Mouse (Mus musculus): ENCODE results near the gene Tpt1.
"Not testable (repeated sequence)": the region's sequence is repeated elsewhere in the genome, so short reads cannot be mapped to it uniquely, and the experiment has no call there.

Gene Tpt1

DNA sequence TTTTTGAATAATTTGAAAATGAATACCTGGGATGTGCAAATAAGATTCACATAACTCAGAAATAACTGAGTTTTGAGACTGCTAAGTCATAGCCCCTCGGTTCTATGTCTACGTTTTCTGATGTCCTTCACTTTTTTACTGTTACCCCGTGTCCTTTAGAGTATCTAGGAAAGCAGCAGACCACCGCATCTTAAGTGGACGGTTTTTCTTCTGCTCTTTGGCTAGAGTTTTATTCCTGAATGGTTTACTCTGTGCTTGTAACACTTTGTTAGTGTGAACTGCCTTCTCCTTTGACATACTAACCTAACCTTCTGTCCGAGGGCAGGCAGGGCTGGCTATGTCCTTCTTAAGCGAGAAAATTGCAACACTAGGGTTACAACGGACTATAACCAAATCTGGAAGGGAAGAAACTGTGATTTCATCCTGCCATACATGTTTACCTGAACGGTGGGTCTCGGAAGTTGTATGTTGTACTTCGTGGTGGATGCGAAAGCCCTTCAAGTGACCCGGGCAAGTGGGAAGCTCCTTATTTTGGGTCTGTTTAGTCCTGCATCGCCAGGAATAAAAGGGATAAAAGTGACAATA, 690 bp upstream of the Tpt1 start:
- no peak for DNase-seq (ENCODE audit: low spot score in 2 of 2)

DNA sequence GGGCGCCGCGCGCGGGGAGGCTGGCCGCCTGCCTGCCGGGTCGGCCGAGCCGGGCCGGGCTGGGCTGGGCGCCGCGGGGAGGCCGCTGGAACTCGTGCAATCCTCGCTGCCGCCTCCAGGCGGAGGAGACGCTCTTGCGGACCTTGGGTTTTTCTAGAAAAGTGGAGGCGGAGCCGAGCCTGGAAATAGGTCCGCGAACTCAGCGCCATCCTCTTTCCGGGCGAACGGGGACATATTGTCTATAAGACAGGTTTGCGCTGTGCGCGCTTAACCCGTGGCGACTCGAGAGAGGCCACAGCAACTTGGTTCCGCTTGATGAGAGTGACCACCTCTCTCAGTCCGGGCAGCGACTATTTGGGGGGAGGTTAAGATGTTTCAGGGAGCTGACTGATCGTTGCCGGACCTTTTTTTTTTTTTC, 814 bp downstream of the Tpt1 start:
- DNase-seq (ENCODE audit: low spot score in 2 of 2) = peak; percentile 88

DNA sequence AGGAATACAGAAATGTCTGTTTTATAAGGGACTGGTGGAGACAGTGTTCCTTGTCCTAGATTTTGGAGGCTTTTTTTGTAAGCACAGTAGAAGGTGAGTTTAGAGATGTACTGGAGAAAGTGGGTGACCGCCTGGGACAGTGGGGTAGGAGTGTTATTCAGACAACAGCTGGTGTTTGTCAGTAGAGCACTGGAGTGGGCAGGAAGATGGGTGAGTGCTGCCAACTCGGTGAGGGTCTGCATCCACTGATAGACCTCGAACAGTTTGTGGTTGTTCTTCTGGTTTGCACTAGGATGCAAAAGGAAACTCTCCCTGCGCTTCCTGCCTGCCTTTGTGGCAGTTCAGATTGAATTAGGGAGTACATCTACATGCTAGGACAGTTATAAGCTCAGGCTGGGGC, 2.8 kb downstream of the Tpt1 start:
- DNase-seq (ENCODE audit: low spot score in 2 of 2) = no peak

DNA sequence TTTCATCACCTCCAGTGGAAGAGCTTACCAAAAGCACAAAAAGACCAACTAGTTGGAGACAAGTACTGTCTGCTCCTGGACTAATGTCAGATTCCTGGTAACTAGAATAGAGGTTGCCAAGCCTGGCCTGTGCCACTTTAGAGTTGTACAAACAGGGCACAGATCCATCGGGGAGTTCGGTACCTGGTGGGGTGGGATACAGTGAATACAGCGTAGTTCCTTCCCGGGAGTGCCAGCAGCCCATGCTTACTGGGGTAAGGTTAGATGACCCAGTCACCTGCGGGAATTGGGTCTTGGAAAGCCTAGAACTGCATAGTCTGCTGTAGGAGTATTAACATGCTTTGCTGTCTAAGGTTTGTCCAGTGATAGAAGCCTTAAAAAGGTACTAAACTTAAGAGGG, 3.6 kb downstream of the Tpt1 start:
- no peak for DNase-seq (ENCODE audit: low spot score in 2 of 2)

DNA sequence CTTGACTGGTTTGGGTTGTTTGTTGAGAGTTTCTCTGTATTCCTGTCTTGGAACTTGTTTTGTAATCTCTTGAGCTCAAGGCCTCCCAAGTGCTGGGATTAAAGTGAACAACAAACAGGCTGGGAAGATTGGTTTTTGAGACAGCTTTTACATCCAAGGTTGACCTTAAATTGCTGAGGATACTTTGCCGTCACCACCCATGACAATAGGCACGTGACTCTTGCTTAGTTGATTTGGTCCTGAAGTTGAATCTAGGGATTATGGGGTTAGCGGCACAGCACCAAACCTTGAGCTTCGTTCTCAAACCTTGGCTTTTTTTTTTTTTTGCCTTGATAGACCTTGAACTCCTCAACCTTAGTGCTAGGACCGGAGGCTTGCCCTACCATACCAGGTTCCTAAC, 4.3 kb downstream of the Tpt1 start:
- no peak for DNase-seq (ENCODE audit: low spot score in 2 of 2)

DNA sequence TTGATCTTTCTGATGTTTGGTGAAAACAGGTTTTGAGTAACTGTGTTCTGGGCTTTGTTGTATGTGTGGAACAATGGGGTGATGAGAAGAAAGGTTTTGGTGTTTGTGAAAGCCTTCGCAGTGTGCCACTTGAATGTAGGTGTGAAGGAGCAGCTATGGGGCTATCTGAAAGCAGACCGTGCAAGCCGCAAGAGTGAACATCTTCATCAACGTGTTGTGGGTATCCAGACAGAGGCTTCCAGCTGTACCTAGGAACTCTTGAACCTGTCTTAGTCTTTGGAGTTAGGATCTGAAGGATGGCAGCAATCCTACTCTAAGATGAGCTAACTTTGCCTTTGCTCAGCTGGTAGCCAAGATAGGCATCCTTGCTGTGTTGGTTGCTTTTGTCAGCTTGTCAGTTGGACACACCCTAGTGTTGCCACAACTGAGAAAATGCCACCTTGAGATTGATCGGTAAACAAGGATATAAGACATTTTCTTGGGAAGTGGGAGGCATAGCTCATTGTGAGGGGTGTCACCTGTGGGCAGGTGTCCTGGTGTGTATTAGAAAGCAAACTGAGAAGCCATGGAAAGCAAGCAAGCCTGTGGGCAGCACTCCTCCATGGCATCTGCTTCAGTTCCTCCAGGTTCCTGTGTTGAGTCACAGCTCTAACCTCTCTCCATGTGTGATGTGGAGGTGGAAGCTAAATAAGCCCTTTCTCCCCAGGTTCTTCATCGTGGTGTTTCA, 5.1 kb downstream of the Tpt1 start:
- peak; percentile 53 to 71 for DNase-seq (ENCODE audit: low spot score in 2 of 2)

DNA sequence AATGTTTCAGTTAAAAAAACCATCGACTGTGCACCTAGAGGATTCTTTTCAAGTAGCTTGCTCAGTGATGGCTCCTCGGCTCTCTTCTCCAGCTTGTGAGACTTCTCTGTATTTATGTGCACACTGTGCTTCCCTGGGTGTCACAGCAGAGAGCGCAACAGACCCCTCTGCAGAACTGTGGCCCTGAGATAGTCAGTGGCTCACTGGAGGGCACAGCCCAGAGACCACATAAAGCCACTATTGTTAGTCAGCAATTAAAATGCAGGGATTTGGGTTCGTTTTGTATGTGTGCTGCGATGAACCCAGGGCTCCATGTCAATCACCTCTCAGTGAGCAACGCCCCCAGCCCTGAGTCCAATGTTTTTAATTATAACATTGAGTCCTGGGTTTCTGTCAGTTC, 5.9 kb downstream of the Tpt1 start:
- DNase-seq (ENCODE audit: low spot score in 2 of 2) = no peak

DNA sequence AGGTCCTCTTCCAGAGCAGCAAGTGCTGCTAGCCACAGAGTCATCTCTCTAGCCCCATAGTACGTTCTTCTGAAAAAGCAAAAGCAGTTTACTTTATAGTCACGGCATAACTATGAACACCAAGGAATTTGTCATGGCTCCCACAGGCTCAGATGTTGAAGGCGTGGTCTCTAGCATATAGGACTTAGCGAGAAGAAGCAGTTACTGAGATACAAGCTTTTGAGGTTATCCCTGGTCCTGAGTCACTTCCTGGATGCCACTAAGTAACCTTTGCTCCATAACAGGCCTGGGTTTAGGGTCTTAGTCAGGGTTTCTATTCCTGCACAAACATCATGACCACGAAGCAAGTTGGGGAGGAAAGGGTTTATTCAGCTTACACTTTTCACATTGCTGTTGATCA, 7.1 kb downstream of the Tpt1 start:
- no peak for DNase-seq (ENCODE audit: low spot score in 2 of 2)

DNA sequence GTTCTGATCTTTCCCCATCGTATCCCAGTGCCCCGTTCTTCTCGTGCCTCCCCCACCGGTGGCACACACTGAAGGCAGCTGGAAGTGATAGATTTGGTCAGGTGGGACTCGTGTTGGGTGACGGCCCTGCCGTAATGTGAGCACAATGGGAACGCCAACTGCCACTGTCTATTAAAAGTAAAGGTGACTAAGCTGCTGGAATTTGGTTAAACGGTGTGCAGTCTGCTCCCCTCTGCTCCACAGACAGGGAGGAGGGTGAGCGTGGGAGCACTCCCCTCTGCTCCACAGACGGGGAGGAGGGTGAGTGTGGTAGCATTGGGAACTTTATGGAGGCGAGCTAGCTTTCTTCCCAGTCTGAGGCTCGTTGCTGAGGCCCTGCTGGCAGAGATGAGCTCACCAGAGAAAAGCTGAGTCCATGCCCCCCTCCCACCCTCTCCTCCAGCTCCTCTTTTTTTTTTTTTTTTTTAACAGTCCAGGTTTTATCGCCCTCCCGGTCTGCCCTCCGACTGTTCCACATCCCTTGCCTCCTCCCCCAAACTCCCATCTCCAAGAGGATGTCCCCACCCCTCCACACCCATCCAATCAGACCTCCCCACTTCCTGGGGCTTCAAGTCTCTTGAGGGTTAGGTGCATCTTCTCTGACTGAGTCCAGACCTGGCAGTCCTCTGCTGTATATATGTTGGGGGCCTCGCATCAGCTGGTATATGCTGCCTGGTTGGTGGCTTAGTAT, 10.5 kb downstream of the Tpt1 start:
- DNase-seq (ENCODE audit: low spot score in 2 of 2) = no peak

DNA sequence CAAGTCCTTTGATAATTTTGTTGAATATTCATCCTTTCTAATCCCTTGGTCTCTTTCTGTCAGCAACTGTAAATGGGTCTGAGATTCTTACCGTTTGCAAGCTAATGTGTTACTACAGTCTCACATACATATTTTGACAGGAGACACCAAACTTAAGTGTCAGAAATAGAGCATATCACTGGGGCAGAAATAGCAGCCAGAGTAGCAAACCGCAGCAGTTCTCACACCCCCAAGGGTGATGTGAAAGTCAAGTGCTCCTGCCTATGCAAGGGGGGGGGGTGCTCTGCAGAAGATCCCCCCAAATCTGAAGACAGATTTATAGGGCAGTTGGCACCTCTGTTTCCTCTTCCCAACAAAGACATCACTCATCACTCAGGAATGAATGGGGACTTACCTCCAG, 13.3 kb downstream of the Tpt1 start:
- no peak for DNase-seq (ENCODE audit: low spot score in 2 of 2)

DNA sequence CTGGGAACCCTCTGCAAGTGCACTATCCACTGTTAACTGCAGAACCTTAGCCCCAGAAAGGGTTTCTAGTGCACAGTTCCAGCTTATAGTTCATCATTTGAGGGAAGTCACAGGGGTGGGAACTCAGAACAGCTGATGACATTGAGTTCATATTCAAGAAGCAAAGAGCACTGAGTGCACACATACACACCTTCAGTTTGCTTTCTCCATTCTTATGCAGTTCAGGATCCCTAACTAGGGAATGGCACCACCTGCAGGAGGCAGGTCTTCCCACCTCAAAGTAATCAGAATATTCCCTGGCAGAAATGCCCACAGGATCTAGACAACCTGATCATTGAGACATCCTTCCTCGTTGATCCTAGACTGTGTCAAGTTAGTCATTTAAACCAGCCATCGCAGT, 14.7 kb downstream of the Tpt1 start:
- no peak for DNase-seq (ENCODE audit: low spot score in 2 of 2)

DNA sequence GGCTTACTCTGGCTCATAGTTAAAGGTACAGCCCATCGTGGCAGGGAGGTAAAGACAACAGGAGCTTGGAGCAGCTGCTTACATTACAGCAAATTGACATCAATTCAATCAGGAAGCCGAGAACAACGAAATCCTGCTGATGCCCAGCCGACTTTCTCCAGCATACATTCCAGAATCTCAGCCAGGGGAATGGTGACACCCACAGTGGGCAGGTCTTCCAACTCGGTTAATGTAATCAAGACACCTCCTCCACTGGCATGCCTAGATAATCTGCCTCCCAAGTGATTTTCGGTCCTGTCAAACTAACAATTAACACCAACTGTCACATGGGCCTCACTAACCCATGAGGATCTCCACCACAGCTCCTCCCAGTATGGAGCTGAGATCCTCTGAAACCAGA, 17.8 kb downstream of the Tpt1 start:
- DNase-seq (ENCODE audit: low spot score in 2 of 2) = no peak

DNA sequence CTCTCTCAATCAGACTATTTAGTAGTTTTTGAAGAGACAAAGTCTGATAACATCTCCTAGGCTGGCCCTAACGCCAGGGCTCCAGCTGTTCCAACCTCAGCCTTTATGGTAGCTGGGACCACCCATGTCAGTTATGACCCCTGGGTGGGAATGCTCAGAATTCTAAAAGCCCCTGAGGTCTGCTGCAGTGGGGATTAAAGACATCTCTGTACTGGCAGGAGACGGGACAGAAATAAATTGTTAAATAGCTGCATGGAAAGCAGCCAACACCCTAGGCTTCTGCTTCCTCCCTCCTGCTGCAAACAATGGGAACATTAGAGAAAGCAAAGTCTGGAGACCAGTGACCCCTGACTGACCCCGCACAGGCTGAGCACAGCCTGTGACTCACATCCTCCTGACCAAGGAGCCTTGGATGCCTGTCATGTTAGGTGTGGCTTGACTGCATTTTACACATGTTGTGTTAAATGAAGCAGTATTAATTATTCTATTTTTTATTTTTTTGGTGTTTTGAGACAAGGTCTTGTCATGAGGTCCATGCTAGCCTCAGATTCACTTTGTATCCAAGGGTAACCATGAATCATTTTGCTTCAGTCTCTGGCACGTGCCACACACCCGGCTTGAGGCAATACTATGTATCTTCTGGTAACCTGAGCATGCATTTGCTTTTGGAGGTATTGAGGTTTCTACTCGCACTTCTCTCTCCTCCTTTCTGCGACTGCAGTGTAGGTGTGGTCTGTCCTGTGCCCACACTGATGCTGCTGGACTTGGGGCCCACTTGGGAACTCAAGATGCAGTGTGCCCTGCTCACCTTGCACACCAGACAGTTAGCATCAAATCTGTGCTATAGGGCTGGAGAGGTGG, 18.9 kb downstream of the Tpt1 start:
- no peak for DNase-seq (ENCODE audit: low spot score in 2 of 2)

DNA sequence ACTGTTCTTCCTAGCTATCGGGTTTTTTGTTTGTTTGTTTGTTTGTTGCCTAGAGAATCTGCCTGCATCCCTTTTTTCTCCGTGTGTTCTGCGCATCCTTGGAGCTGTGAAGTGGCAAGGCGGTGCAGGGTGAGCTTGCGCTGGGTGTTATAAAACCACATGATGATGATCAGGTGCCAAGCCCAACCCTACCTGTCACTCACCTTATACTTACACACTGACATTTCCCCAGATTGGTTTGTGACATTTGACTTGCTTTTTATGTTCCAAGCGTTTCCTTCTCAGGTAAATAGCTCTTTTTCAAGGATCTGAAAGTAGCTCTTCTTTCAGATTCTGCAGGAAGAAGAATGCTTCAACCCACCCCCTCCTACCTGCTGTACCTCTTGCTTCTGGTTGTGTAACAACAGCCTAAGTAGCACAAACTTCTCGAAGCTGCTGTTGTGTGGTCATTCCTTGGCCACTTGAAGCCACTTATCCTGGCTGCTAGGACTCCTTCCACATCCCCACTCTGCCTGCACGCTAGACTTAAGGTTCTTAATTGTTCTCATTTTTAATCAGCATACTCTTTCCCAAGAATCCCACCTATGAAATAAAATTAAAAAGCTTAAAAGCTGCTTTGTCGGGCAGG, 21.9 kb downstream of the Tpt1 start:
- no peak for DNase-seq (ENCODE audit: low spot score in 2 of 2)

DNA sequence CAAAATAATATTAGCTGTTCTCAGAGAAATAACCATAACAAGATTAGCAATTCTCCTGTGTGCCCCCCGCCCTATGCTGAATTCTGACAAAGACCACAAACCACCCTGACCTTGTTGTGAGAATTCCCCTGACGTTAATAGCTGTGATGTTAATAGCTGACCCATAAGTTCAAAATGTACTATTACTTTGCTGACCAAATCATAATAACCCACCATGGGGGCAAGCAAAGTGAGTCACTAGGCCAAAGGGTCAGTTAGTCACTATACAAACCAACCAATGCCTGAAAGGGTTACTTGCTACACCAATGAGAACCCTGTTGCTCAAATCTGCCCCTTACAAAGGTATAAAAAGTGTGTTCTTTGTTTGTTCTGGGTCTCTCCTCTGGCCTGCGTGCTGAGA, 23.1 kb downstream of the Tpt1 start:
- not testable (repeated sequence) for DNase-seq (ENCODE audit: low spot score in 2 of 2)

DNA sequence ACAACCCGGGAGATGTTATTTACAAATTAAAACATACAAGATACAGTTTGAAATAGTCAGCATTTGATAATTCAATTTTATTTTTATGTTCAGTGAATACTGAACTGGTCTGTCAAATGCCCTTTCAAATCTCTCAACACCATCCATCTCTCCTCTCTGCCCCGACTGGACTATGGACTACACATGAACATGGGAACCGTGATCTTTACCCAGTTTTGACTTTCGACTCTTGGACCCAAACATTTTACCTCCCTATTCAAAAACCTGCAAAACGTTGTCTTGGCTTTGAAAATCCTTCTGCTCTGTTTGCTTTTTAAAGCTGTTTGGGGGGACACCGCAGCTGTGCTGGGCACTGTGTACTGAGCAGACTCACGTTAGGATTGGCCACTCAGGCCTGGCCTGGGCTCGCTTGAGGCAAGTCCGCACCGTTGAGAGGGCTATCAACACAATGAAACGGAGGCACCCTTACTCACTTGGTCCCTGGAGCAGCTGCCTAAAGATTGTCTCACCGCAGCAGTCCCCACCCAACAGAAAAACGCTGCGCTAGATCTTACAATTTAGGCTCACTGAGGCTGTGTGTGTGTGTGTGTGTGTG, 25.0 kb downstream of the Tpt1 start:
- no peak for DNase-seq (ENCODE audit: low spot score in 2 of 2)

DNA sequence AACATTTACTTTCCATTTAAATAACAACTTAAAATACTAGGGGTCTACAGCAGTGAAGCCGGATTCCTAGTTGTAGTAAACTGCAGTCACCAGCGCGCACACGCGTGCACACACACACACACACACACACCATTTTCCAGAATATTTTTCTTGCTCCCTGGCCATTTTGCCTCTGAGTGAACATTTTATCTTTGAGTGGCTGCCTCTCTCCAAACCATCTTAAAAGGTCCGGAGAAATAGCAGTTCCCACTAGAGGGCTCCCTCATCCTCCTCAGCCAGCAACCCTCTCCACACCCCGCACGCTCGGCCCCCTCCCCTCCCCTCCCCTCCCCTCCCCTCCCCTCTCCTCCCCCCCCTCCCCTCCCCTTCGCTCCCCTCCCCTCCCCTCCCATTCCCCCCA, 25.7 kb downstream of the Tpt1 start:
- DNase-seq (ENCODE audit: low spot score in 2 of 2) = peak in 1 of 2 experiments; percentile 47

DNA sequence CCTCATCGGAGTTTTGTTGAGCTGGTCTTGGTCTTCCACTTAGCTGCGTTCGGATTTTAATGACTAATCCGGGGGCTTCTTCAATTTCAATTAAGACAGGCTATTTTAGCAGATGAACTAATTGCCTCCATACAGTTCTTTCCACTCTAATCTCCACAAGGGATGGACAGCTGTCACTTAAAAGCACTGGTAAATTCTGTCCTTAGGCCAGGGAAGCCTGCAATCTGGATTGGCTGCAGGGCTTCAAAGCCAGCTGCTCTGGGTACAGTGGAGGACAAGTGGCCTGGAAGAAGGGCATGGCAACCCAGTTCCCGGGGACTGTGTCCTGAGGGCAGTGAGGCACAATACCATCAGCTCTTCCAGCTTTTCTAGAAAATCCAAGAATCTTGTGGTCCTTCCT, 26.2 kb downstream of the Tpt1 start:
- DNase-seq (ENCODE audit: low spot score in 2 of 2) = no peak

DNA sequence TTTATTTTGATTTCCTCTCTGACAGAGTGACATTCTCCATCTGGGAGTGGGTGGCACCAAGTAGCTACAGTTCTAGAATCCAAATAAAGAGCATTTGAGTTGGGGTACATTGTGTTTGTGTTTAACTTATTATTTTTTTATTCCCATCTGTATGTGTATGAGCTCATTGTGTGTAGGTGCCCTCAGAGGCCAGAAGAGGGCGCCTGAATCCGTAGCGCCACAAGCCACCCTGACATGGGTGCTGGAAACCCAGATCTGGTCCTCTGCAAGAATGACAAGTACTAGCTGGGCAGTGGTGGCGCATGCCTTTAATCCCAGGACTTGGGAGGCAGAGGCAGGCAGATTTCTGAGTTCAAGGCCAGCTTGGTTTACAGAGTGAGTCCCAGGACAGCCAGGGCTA, 26.9 kb downstream of the Tpt1 start:
- DNase-seq (ENCODE audit: low spot score in 2 of 2) = no peak

DNA sequence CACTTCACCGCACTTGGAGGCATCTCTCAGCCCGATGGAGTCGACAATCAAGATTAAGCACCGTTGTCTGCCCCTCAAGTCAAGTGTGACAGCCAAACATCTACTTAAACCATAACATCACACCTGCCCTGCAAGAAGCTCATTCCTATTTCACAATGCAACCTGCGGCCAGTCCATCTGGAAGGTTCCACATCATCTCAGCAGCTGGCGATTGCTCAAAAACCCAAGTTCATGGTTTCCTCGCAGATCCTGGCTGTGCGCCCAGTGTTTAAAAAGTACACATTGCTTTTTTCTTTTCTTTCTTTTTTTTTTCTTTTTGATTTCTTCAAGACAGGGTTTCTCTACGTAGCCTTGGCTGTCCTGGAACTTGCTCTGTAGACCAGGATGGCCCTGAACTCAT, 28.7 kb downstream of the Tpt1 start:
- no peak for DNase-seq (ENCODE audit: low spot score in 2 of 2)

DNA sequence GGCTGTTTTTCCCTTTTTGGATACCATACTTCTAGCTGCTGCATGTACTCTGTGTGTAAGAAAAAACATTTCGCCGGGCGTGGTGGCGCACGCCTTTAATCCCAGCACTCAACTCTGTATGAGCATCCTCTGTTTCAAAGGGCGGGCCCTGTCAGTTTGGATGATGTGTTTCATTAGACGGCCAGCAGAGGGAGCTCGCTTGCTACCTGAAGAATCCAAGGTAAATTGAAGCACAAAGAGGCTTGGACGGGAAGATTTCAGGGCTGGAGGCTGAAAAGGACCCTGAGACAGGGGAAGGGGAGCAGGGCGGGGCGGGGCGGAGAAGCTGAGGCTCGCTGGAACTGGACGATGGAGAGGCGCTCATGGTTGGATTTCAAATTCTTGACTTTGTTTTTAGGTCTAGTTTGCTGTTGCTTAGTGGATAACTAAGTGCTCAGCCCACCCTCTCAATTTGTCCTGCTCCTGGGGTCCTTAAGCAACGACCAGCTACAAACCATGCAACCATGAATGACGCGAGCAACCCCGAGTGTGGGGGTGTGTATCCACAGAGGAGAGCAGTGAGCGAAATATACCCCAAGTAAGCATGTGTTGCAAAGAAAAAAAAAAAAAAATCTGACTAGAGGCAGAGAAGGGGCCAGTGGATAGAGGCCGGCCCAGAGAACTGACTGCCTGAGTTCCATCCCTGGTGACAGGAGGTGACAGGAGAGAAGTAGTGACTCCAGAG, 31.6 kb downstream of the Tpt1 start:
- peak; percentile 85 to 92 for DNase-seq (ENCODE audit: low spot score in 2 of 2)
